Mouse (Mus musculus) T-helper 1 cell (primary cell): ENCODE results near the gene Psmb9.
"Not testable (repeated sequence)": the region's sequence is repeated elsewhere in the genome, so short reads cannot be mapped to it uniquely, and the experiment has no call there.

Experiments
- in situ Hi-C: fragments of 300-600 bp; cut with MboI, MseI; formaldehyde crosslinking; loops from one replicate; pipeline ENCODE4 v1.15.1; 2025; ENCODE audit warnings: high pct_unique_total_duplicates

Psmb9 gene

GRCm38 (mm10) chr17:34187261-34187916 lies at the start of gene Psmb9, which contains the start of gene Tap1:
TSS of gene Psmb9 (minus strand) at chr17:34187764.
TSS of gene Tap1 (plus strand) at chr17:34187553.
- in situ Hi-C loops = loop anchor here (25.0 kb wide), 1 partner anchor 1675 kb away; the partner anchor contains the start of genes Nrm and Ppp1r18

- in situ Hi-C loops = loop anchor here (5.0 kb wide), 1 partner anchor 54 kb away; no protein-coding TSS in a partner anchor
These were observed 49.1 kb upstream of the Psmb9 start for GRCm38 (mm10) chr17:34236691-34237090.

- in situ Hi-C loops = loop anchor here (5.0 kb wide), 1 partner anchor 53 kb away; no protein-coding TSS in a partner anchor
These were observed 47.4 kb upstream of the Psmb9 start for GRCm38 (mm10) chr17:34234926-34235325.

GRCm38 (mm10) chr17:34232021-34232420 lies 44.5 kb upstream of the Psmb9 start:
- in situ Hi-C loops = not testable (repeated sequence)

GRCm38 (mm10) chr17:34230971-34231370 lies 43.4 kb upstream of the Psmb9 start:
- in situ Hi-C loops = not testable (repeated sequence)

GRCm38 (mm10) chr17:34225911-34226310 lies 38.3 kb upstream of the Psmb9 start:
- in situ Hi-C loops = not testable (repeated sequence)

GRCm38 (mm10) chr17:34225426-34225825 lies 37.9 kb upstream of the Psmb9 start:
- in situ Hi-C loops = no loop called here

- in situ Hi-C loops = no loop called here
These were observed 37.3 kb upstream of the Psmb9 start for GRCm38 (mm10) chr17:34224816-34225215.

GRCm38 (mm10) chr17:34220401-34220800 lies 32.8 kb upstream of the Psmb9 start:
- in situ Hi-C loops = not testable (repeated sequence)

GRCm38 (mm10) chr17:34219801-34220200 lies 32.2 kb upstream of the Psmb9 start:
- in situ Hi-C loops = not testable (repeated sequence)

- in situ Hi-C loops = not testable (repeated sequence)
These were observed 31.5 kb upstream of the Psmb9 start for GRCm38 (mm10) chr17:34219096-34219495.

- in situ Hi-C loops = no loop called here
These were observed 31.1 kb upstream of the Psmb9 start for GRCm38 (mm10) chr17:34218675-34219074.

GRCm38 (mm10) chr17:34217986-34218385 lies 30.4 kb upstream of the Psmb9 start:
- in situ Hi-C loops = no loop called here

GRCm38 (mm10) chr17:34217216-34217928 lies 29.8 kb upstream of the Psmb9 start:
- in situ Hi-C loops = no loop called here

- in situ Hi-C loops = no loop called here
These were observed 27.6 kb upstream of the Psmb9 start for GRCm38 (mm10) chr17:34215176-34215575.

- in situ Hi-C loops = no loop called here
These were observed 26.4 kb upstream of the Psmb9 start for GRCm38 (mm10) chr17:34213936-34214335.

- in situ Hi-C loops = no loop called here
These were observed 24.3 kb upstream of the Psmb9 start for GRCm38 (mm10) chr17:34211746-34212365.

GRCm38 (mm10) chr17:34210599-34210998 lies 23.0 kb upstream of the Psmb9 start:
- in situ Hi-C loops = no loop called here

GRCm38 (mm10) chr17:34209680-34210079 lies 22.1 kb upstream of the Psmb9 start:
- in situ Hi-C loops = loop anchor here (5.0 kb wide), 1 partner anchor 37 kb away; no protein-coding TSS in a partner anchor

- in situ Hi-C loops = loop anchor here (5.0 kb wide), 1 partner anchor 36 kb away; no protein-coding TSS in a partner anchor
These were observed 20.9 kb upstream of the Psmb9 start for GRCm38 (mm10) chr17:34208421-34208820.

- in situ Hi-C loops = loop anchor here (5.0 kb wide), 1 partner anchor 36 kb away; no protein-coding TSS in a partner anchor
These were observed 20.3 kb upstream of the Psmb9 start for GRCm38 (mm10) chr17:34207866-34208265.

GRCm38 (mm10) chr17:34207456-34207855 lies 19.9 kb upstream of the Psmb9 start:
- in situ Hi-C loops = loop anchor here (5.0 kb wide), 1 partner anchor 35 kb away; no protein-coding TSS in a partner anchor
